Mouse (Mus musculus) limb, embryonic 11.5 days (tissue): ENCODE results near the gene Gpld1. TPM values are rescaled to one million over a fixed set of nuclear protein-coding genes. Genes with fewer than 3 reads are reported as not detected.
"Not testable (repeated sequence)": the region's sequence is repeated elsewhere in the genome, so short reads cannot be mapped to it uniquely, and the experiment has no call there.

ENCODE experiments used
- ATAC-seq: fragments of 200-750 bp; cut with Nextera tagmentation; 2 replicates; pipeline ENCODE4 v1.8.0; 2017; ENCODE audit warnings: low read depth; ENCODE audit not compliant: insufficient number of reproducible peaks, low FRiP score, low TSS enrichment
- DNase-seq: peaks from one replicate; pipeline ENCODE4 v3.0.0-alpha.2; 2015; ENCODE audit warnings: low spot score
- H3K27ac ChIP-seq: fragments of 300-500 bp; sonication (generic); replicated peaks from 2 replicates; pipeline ENCODE4 v1.5.1; 2014; ENCODE audit warnings: low read depth, mild to moderate bottlenecking, low read length
- H3K27me3 ChIP-seq: fragments of 300-500 bp; sonication (generic); 2 replicates; pipeline ENCODE4 v1.6.1; 2014; ENCODE audit warnings: mild to moderate bottlenecking, low read length, mixed read lengths; ENCODE audit not compliant: control insufficient read depth, insufficient read depth
- H3K36me3 ChIP-seq: fragments of 300-500 bp; sonication (generic); 2 replicates; pipeline ENCODE4 v1.6.1; 2014; ENCODE audit warnings: mild to moderate bottlenecking, low read length, moderate library complexity, mixed read lengths; ENCODE audit not compliant: control insufficient read depth, insufficient read depth
- H3K4me1 ChIP-seq: fragments of 300-500 bp; sonication (generic); 2 replicates; pipeline ENCODE4 v1.6.1; 2014; ENCODE audit warnings: low read length, mixed read lengths; ENCODE audit not compliant: control insufficient read depth, insufficient read depth
- H3K4me2 ChIP-seq: fragments of 300-500 bp; sonication (generic); 2 replicates; pipeline ENCODE4 v1.6.1; 2014; ENCODE audit warnings: low read depth, mild to moderate bottlenecking, moderate library complexity; ENCODE audit not compliant: severe bottlenecking
- H3K4me3 ChIP-seq: fragments of 300-500 bp; sonication (generic); 2 replicates; pipeline ENCODE4 v1.5.1; 2014; ENCODE audit warnings: low read depth, low read length
- H3K9ac ChIP-seq: fragments of 300-500 bp; sonication (generic); 2 replicates; pipeline ENCODE4 v1.6.1; 2014; ENCODE audit warnings: mild to moderate bottlenecking, low read length
- H3K9me3 ChIP-seq: fragments of 300-500 bp; sonication (generic); 2 replicates; pipeline ENCODE4 v1.6.1; 2016; ENCODE audit warnings: low read length; ENCODE audit not compliant: control insufficient read depth
- WGBS: fragments of 180-500 bp; shearing (Covaris S2); extraction: QIAGEN DNeasy Blood & Tissue Kit; methylation state at CpG from one replicate; pipeline ENCODE4 v1.1.7; 2014; 5-methylcytosine and 5-hydroxymethylcytosine counted together
- polyA plus RNA-seq: library from polyadenylated mRNA; unstranded; fragments of >200 nt; fragmentation: Nextera tagmentation; extraction: Ambion mirVana; gene quantifications from 2 replicates; pipeline ENCODE4 v1.2.1, GENCODE M21; 2014

Gene Gpld1
- polyA plus RNA-seq, 1 experiment from 2014 or later: 0.25 TPM

DNA sequence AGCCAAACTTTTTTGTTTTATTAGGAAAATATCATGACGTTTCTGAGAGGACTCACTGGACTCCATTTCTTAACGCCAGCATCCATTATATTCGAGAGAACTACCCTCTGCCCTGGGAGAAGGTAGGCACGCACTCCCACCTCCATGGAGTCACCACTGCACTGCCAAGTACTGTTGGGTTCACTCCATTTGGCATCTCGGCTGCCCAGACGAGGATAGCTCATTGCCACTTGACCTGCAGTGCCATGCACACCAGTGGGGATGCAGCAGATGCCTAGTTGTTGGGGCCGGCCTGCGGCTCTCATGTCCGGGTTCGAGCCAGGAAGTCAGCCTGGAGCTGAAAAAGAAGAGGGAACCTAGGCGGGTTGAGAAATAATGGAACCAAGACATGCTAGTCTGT, 12.1 kb downstream of the Gpld1 start:
- no peak overlapping the region for H3K4me2 ChIP-seq
- H3K4me3 ChIP-seq: no peak overlapping the region
- H3K4me1 ChIP-seq: no peaks in the 10 kb centered on the region
- H3K9me3 ChIP-seq: no peaks in the 10 kb centered on the region
- WGBS: 29% methylated on average over 11 of the region's 11 CpGs
- no peaks in the 10 kb centered on the region for H3K36me3 ChIP-seq
- DNase-seq (no peak), ATAC-seq (no peak)
- H3K27ac ChIP-seq: no peak overlapping the region
- no peak overlapping the region for H3K9ac ChIP-seq
- no peaks in the 10 kb centered on the region for H3K27me3 ChIP-seq

DNA sequence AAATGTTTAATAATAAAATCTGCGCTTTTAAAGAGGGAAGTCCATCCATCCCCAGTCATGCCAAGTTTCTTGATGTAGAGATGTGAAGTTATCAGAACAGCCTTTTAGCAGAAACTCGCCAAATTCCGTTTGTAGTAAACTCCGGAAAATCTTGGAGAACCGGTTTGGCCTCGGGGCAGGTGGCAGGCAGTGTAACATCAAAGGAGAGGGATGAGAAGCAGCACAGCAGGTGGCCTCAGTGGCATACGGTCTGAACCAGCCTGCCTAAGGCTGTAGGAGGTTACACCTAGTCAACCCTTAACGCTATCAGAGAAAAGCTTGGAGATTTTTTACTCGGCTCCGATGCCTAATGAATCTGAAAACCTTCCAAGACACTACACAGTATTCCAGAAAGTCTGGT, 12.5 kb downstream of the Gpld1 start:
- H3K9me3 ChIP-seq: no peaks in the 10 kb centered on the region
- no peak overlapping the region for H3K27ac ChIP-seq
- no peaks in the 10 kb centered on the region for H3K4me1 ChIP-seq
- DNase-seq: peak; percentile 43
- 5% methylated on average over 10 of the region's 10 CpGs for WGBS
- H3K4me2 ChIP-seq: no peak overlapping the region
- no peaks in the 10 kb centered on the region for H3K36me3 ChIP-seq
- no peak overlapping the region for H3K9ac ChIP-seq
- H3K27me3 ChIP-seq: no peaks in the 10 kb centered on the region
- H3K4me3 ChIP-seq: no peak overlapping the region
- ATAC-seq: no peak

DNA sequence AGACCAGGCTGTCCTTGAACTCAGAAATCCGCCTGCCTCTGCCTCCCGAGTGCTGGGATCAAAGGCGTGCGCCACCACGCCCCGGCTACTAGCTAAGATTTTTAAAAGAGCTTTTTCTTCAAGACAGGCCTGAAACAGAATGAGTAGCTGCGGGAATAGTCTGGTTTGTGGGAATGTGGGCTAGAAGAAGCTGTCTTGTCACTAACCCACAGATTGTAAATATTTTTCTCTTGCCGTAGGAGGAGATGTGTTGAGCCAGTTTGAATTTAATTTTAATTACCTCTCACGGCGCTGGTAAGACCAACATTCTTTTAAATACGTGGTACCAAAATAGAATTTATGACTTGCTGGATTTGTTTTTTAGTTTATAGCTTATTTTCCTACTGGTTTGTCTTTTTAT, 15.7 kb downstream of the Gpld1 start:
- ATAC-seq (no peak), DNase-seq (no peak)
- Histone ChIP-seq H3K4me1 (no peaks in the 10 kb centered on the region), H3K4me2 (no peak overlapping the region), H3K9me3 (no peaks in the 10 kb centered on the region), H3K4me3 (no peak overlapping the region), H3K27me3 (no peaks in the 10 kb centered on the region), H3K36me3 (no peaks in the 10 kb centered on the region), H3K9ac (no peak overlapping the region), H3K27ac (no peak overlapping the region)
- 91% methylated on average over 11 of the region's 11 CpGs for WGBS

DNA sequence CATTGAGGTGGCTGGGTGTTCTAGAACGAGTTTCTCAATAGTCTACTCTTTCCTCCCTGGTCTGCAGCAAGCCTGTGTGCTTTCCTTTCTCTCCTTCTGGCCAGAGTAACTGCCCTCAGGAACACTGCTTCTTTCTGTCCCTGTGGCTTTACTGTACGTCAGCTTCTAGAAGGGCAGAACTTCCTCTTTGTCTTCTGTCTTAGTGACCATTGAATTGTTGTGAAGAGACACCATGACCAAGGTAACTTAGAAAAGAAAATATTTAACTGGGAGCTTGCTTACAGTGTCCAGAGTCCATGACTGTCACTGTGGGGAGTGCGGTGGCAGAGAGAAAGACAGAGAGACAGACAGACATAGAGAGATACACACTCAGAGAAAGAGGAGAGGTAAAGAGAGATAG, 17.1 kb downstream of the Gpld1 start:
- ATAC-seq (no peak), DNase-seq (no peak)
- Histone ChIP-seq H3K4me3 (no peak overlapping the region), H3K4me2 (no peak overlapping the region), H3K27ac (no peak overlapping the region), H3K4me1 (no peaks in the 10 kb centered on the region), H3K36me3 (no peaks in the 10 kb centered on the region), H3K9me3 (no peaks in the 10 kb centered on the region), H3K27me3 (no peaks in the 10 kb centered on the region), H3K9ac (no peak overlapping the region)
- WGBS: 88% methylated on average over 3 of the region's 3 CpGs

DNA sequence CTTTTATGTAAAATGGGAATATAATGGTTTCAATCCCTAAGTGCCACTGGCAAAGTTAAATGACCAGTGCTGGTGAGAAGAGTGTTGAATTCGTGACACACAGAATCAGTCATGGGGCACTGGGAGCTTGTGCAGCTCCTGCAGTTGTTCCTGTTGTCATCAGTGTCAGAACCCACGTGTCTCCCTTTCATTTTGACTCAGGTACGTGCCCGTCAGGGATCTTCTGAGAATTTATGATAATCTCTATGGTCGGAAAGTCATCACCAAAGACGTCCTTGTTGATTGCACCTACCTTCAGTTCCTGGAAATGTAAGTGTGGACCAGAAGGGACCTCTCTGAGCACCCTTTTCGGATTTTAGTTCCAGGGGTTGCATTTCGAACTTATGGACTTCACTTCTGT, 19.2 kb downstream of the Gpld1 start:
- H3K9me3 ChIP-seq: no peaks in the 10 kb centered on the region
- ATAC-seq (no peak), DNase-seq (no peak)
- no peak overlapping the region for H3K4me3 ChIP-seq
- 81% methylated on average over 8 of the region's 8 CpGs for WGBS
- H3K4me1 ChIP-seq: no peaks in the 10 kb centered on the region
- H3K36me3 ChIP-seq: no peaks in the 10 kb centered on the region
- H3K9ac ChIP-seq: no peak overlapping the region
- H3K27me3 ChIP-seq: no peaks in the 10 kb centered on the region
- H3K4me2 ChIP-seq: no peak overlapping the region
- H3K27ac ChIP-seq: no peak overlapping the region

DNA sequence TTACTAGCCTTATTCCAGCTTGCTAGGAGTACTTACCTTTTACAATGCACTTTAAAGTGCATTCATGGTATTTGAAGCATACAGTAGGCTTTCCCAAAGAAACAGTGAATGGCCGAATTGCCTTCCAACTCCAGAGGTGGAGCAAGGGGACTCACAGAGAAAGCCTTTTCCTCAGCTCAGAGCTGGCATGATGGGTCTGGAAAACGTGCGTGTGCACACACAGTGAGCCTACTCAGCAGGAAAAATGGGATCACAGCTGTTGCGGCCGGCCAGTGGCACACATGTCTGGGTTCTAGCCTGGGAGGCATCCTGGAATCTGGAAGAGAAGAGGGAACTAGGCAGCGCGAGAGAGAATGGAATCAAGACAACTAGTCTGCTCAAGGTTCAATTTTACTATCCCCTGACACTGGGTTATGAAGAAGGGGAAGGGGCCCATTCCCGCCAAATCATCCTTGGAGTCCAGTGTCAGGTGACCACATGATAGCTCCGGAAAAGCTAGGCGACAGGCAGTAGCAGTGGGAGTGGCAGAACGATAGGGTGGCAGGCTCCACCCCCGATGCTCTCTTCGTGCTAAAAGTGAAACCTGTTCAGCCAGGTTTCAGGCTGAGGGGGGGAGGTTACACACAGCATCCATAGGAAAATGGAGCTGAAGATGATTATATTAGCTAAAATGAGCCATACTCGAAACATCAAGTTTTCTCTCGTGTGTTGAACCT, 22.3 kb downstream of the Gpld1 start:
- H3K4me1 ChIP-seq: no peaks in the 10 kb centered on the region
- no peaks in the 10 kb centered on the region for H3K9me3 ChIP-seq
- no peaks in the 10 kb centered on the region for H3K27me3 ChIP-seq
- no peaks in the 10 kb centered on the region for H3K36me3 ChIP-seq
- 15% methylated on average over 15 of the region's 15 CpGs for WGBS
- no peak for ATAC-seq
- H3K27ac ChIP-seq: no peak overlapping the region
- H3K4me3 ChIP-seq: 0 out of 2 replicates have a peak overlapping the region, but pooled peaks have one; percentile 8
- DNase-seq: peak; percentile 34
- no peak overlapping the region for H3K9ac ChIP-seq
- H3K4me2 ChIP-seq: peak overlapping the region; percentile 34

DNA sequence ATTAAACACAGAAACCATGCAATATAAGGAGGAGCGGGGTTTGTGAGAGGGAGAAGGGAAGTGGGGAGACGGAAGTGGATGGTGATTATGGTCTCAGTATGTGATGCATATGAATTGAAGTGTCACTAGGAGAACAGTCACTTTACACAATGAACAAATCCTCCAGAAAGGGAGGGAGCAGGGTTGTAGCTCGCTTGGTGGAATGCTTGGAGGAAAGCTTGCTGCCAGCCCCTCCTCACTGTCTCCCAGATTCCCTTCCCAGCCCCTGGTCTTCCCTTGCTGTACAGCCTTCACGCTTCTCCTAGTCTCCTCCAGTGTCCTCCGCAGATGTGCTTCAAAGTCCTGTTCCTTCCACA, 22.9 kb downstream of the Gpld1 start:
- peak overlapping the region; percentile 34 for H3K4me2 ChIP-seq
- 37% methylated on average over 5 of the region's 5 CpGs for WGBS

DNA sequence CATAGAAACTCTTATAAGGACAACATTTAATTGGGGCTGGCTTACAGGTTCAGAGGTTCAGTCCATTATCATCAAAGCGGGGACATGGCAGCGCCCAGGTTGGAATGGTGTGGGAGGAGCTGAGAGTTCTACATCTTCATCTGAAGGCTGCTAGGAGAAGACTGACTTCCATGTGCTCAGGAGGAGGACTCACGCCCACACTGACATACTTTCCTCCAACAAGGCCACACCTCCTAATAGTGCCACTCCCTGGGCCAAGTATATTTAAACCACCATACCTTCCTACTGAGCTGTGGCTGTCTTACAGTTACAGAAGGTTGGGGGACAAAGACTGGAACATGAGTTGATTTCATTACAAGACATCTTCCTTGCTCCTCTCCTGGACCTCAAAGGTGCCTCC, 28.8 kb downstream of the Gpld1 start:
- DNase-seq, H3K36me3 ChIP-seq, H3K4me3 ChIP-seq, H3K4me1 ChIP-seq, H3K27ac ChIP-seq, H3K9ac ChIP-seq, ATAC-seq, H3K27me3 ChIP-seq, H3K9me3 ChIP-seq, H3K4me2 ChIP-seq: not testable (repeated sequence)
- 86% methylated on average over 3 of the region's 3 CpGs for WGBS

More for the DNA sequence above, 22.9 kb downstream of the Gpld1 start:
- no peak overlapping the region for H3K9ac ChIP-seq
- H3K4me1 ChIP-seq: no peaks in the 10 kb centered on the region
- no peaks in the 10 kb centered on the region for H3K27me3 ChIP-seq
- H3K9me3 ChIP-seq: no peaks in the 10 kb centered on the region
- no peak overlapping the region for H3K27ac ChIP-seq
- DNase-seq (no peak), ATAC-seq (no peak)
- H3K4me3 ChIP-seq: 0 out of 2 replicates have a peak overlapping the region, but pooled peaks have one; percentile 8
- no peaks in the 10 kb centered on the region for H3K36me3 ChIP-seq

DNA sequence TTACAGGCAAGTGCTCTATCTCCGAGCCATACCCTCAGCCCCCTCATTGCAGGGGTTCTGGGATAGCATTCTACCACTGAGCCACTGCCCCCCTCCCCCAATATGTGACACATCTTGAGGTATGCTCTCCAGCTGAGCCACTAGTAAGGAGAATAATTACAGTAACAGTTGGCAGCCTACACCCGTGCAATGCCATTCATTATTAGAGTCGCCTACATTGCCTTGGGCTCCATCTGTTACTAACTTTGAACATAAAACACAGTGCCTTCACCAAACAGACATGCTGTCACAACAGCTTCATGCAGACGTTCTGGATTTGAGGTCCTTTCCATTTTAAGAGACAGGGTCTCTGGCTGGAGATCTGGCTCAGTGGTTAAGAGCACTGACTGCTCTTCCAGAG, 33.4 kb downstream of the Gpld1 start:
- Histone ChIP-seq H3K36me3 (no peaks in the 10 kb centered on the region), H3K27me3 (no peaks in the 10 kb centered on the region), H3K9ac (no peak overlapping the region), H3K9me3 (no peaks in the 10 kb centered on the region), H3K4me2 (no peak overlapping the region), H3K4me1 (no peaks in the 10 kb centered on the region), H3K4me3 (no peak overlapping the region), H3K27ac (no peak overlapping the region)
- WGBS: 67% methylated on average over 4 of the region's 4 CpGs
- ATAC-seq (no peak), DNase-seq (no peak)
